Mouse (Mus musculus) ovary, postnatal 36 days (tissue): ENCODE results near the gene Olfr585.

Experiments
- DNase-seq: peaks from one replicate; pipeline ENCODE4 v3.0.0; 2022; ENCODE audit warnings: low spot score, mixed read lengths

Gene Olfr585

DNA sequence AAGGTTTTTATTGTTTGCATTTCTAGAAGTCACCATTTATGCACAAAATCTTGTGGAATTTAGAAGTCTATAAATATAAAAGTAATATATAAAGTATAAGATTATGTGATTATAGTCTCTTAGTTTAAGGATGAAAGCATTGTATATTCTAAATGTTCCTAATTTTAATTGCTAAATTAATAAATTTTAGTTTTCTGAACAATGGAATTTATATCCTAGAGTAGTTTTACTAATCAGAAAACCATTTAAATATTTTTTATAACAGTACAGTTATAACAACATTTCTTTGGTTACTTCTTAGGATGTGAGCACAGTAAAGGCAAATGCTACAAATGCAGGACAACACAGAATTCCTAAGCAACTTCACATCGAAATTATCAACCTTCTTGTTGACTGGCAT is at the start of gene Olfr585:
TSS of gene Olfr585 (plus strand) at position 301 of the 400 bp plus-strand sequence.
- DNase-seq = no peak

DNA sequence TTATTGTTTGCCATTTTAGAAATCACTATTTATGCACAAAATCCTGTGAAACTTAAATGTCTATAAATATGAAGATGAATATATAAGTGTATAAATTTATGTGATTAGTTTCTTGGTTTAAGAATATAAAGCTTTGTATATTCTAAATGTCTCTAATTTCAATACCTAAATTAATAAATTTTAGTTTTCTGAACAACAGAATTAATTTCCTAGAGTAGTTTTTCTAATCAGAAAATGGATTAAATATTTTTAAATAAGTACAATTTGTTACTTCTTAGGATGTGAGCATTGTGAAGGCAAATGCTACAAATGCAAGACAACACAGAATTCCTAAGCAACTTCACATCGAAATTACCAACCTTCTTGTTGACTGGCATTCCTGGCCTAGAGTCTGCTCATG is 46.5 kb upstream of the Olfr585 start, which contains the start of gene Olfr583:
TSS of gene Olfr583 (plus strand) at position 301 of the 400 bp plus-strand sequence.
- no peak for DNase-seq

DNA sequence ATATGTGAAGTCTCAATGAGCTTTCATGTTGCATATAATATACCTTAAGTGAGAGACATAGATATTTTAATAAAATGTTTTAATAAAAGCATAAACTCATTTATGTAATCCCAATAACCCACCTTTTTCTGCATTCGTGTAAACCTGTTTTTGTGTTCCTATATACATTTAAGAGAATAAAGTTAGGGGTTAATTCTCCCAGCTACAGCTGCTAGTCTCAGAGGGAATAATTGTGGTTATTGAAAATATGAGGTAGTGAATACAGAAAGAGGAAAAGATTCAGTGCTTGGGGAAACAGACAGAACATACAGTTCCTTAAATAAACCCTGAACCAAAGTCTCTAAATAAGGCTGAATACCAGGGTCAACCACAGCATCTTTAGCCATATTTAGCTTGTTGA is 15.9 kb upstream of the Olfr585 start, which contains the start of gene Olfr584:
TSS of gene Olfr584 (plus strand) at position 301 of the 400 bp plus-strand sequence.
- DNase-seq = no peak

DNA sequence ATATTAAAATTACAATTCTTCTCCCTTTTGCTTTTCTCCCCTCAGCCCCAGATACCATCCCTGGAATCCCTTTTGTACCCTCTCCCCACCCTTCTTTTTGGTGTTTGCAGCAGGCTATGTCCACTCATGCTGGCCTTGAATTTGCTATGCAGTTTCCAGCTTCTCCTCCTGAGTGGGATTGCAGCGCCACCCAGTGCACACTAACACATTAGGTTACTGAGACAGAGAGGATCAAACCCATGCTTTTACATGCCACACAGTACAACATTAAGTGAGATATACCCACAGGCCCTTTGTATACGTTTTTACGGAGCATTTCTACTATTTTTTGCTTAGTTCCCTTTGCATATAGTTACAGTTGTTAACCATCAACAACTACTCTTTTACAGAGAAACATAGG is 21.9 kb downstream of the Olfr585 start:
- no peak for DNase-seq

DNA sequence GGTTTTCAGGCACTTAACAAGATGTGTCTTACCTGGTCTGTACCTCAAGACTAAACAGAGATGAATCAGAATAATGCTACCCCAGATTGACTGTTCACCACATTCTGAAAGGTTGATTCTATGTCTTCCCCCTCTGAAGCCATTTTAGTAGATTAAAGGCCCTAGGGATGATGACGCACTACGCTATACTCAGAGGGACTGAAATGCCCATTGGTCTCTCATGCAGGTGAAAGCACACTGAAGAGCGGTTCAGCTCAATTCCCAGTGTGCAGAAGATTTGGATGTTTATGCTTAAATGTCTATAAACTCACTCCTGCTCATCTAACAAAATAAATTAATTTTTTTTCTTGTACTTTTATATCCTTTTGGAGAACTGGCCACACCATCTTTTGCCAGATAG is 28.0 kb downstream of the Olfr585 start, which contains the start of gene Olfr586:
TSS of gene Olfr586 (minus strand) at position 101 of the 400 bp plus-strand sequence.
- no peak for DNase-seq

DNA sequence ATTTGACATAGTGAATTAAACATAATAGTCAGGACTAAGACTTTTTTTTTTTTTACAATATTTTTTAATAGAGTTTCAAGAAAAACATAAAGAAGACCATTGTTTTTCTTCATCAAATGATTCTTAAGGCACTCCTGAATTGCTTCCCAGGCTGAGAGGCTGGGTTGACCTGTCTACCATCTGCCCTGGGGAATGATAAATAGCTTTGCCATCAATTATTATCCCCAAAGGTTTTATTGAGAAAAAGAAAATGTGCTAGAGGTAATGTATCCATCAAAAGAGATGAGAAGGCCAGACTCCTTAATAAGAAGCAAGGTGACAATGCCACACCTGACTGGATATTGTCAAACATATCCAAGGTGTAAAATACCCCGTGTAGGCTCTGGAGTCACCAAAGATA is 43.1 kb downstream of the Olfr585 start, which contains the start of gene Olfr588-ps1:
TSS of gene Olfr588-ps1 (plus strand) at position 301 of the 400 bp plus-strand sequence.
- no peak for DNase-seq
